Mouse (Mus musculus) lung, embryonic 14.5 days (tissue): ENCODE results near the gene Sncg. TPM values are rescaled to one million over a fixed set of nuclear protein-coding genes. Genes with fewer than 3 reads are reported as not detected.

Experiments
- ATAC-seq: fragments of 200-750 bp; cut with Nextera tagmentation; 2 replicates; pipeline ENCODE4 v1.8.0; 2017; ENCODE audit warnings: mild to moderate bottlenecking, moderate TSS enrichment, moderate library complexity; ENCODE audit not compliant: insufficient read depth
- DNase-seq: peaks from one replicate; pipeline ENCODE4 v3.0.0-alpha.2; 2015
- H3K27ac ChIP-seq: fragments of 300-500 bp; sonication (generic); 2 replicates; pipeline ENCODE4 v1.5.1; 2014; ENCODE audit warnings: low read depth, mild to moderate bottlenecking, moderate library complexity
- H3K27me3 ChIP-seq: fragments of 300-500 bp; sonication (generic); 2 replicates; pipeline ENCODE4 v1.6.1; 2014; ENCODE audit warnings: low read length, control low read depth; ENCODE audit not compliant: insufficient read depth
- H3K36me3 ChIP-seq: fragments of 300-500 bp; sonication (generic); 2 replicates; pipeline ENCODE4 v1.6.1; 2014; ENCODE audit warnings: control low read depth; ENCODE audit not compliant: insufficient read depth
- H3K4me1 ChIP-seq: fragments of 300-500 bp; sonication (generic); 2 replicates; pipeline ENCODE4 v1.6.1; 2014; ENCODE audit warnings: antibody characterized with exemption, control low read depth; ENCODE audit not compliant: insufficient read depth
- H3K4me2 ChIP-seq: fragments of 300-500 bp; sonication (generic); 2 replicates; pipeline ENCODE4 v1.6.1; 2014; ENCODE audit warnings: mild to moderate bottlenecking
- H3K4me3 ChIP-seq: fragments of 300-500 bp; sonication (generic); 2 replicates; pipeline ENCODE4 v1.5.1; 2014; ENCODE audit warnings: low read depth, low read length
- H3K9ac ChIP-seq: fragments of 300-500 bp; sonication (generic); 2 replicates; pipeline ENCODE4 v1.6.1; 2014
- H3K9me3 ChIP-seq: fragments of 300-500 bp; sonication (generic); 2 replicates; pipeline ENCODE4 v1.6.1; 2016; ENCODE audit warnings: low read depth, low read length, control low read depth
- CTCF ChIP-seq: IDR thresholded peaks from 2 replicates; pipeline ENCODE4 v1.5.1; 2016; ENCODE audit warnings: antibody characterized with exemption, low read depth
- WGBS: fragments of 180-500 bp; shearing (Covaris S2); extraction: QIAGEN DNeasy Blood & Tissue Kit; methylation state at CpG from one replicate; pipeline ENCODE4 v1.1.7; 2014; 5-methylcytosine and 5-hydroxymethylcytosine counted together
- polyA plus RNA-seq: library from polyadenylated mRNA; unstranded; fragments of >200 nt; fragmentation: Nextera tagmentation; extraction: Ambion mirVana; gene quantifications from 2 replicates; pipeline ENCODE4 v1.2.1, GENCODE M21; 2014

Sncg gene
- polyA plus RNA-seq, 1 experiment from 2014 or later, result 4.9 TPM

DNA sequence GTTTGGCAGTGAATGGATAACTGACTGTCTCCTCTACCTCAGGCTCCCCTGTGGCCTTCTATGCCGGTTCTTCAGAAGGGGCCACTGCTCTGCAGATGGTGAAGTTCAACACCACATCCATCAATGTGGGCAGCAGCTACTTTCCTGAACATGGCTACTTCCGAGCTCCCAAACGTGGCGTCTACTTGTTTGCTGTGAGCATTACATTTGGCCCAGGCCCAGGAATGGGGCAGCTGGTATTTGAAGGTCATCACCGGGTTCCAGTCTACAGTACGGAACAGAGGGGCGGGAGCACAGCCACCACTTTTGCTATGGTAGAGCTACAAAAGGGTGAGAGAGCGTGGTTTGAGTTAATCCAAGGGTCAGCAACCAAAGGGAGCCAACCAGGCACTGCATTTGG is 28.3 kb upstream of the Sncg start:
- DNase-seq, result peak; percentile 12
- H3K36me3 ChIP-seq, result peaks cover 73% of the 10 kb centered on the region; the same call in 1 of the 2 replicates
- no peak overlapping the region for H3K4me2 ChIP-seq

DNA sequence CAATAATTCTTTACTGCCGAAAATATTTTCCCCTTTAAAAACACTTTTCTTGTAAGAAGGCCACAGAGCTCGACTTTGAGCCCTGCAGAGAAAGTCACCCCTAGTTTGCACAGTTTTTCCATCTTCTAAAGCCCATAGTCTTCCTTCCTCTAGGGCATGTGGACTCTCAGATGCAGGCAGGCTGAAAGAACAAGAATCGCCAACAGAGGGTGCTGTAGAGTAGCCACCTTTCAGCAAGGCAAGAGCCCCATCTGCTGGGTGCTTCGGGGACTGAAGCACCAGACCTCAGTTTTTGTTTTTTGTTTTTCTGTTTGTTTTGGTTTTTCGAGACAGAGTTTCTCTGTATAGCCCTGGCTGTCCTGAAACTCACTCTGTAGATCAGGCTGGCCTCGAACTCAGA is 26.5 kb upstream of the Sncg start:
- H3K4me3 ChIP-seq, result no peak overlapping the region
- no peak for ATAC-seq
- H3K27me3 ChIP-seq, result no peaks in the 10 kb centered on the region
- no peak overlapping the region for H3K9ac ChIP-seq
- no peak overlapping the region for H3K27ac ChIP-seq
- H3K4me2 ChIP-seq, result no peak overlapping the region
- H3K9me3 ChIP-seq, result no peaks in the 10 kb centered on the region
- peak; percentile 87 for DNase-seq
- peak; percentile 93 for TF ChIP-seq CTCF
- H3K36me3 ChIP-seq, result peaks cover 56% of the 10 kb centered on the region; the same call in 1 of the 2 replicates
- H3K4me1 ChIP-seq, result no peaks in the 10 kb centered on the region
- WGBS, result 56% methylated on average over 6 of the region's 6 CpGs

More for the DNA sequence above, 28.3 kb upstream of the Sncg start:
- H3K4me3 ChIP-seq, result no peak overlapping the region
- 54% methylated on average over 8 of the region's 8 CpGs for WGBS
- H3K27me3 ChIP-seq, result no peaks in the 10 kb centered on the region
- no peak for ATAC-seq
- no peak overlapping the region for H3K27ac ChIP-seq
- no peaks in the 10 kb centered on the region for H3K9me3 ChIP-seq
- no peak for TF ChIP-seq CTCF
- no peaks in the 10 kb centered on the region for H3K4me1 ChIP-seq
- H3K9ac ChIP-seq, result no peak overlapping the region

DNA sequence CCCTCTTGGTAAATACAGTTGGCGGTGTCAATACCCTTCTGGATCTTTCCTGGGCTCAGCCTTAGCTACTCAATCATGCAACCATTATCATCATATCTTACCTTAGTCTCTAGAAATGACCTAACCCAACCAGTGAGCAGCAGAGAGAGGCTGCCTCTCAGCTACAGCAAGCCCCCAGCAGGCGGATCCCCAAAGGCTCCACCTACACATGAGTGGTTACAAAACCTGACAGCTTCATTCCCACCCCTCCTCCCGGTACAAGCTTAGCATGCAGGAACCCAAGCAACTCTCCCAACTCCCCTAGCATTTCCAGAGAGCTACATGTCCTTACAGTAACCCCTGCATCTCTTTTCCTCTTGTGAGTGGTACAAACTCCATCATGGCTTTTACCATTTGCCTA is 25.4 kb upstream of the Sncg start:
- Histone ChIP-seq H3K9ac (no peak overlapping the region), H3K27me3 (no peaks in the 10 kb centered on the region), H3K4me1 (no peaks in the 10 kb centered on the region), H3K27ac (no peak overlapping the region), H3K9me3 (no peaks in the 10 kb centered on the region), H3K4me3 (no peak overlapping the region), H3K4me2 (no peak overlapping the region), H3K36me3 (peaks cover 45% of the 10 kb centered on the region; the same call in 1 of the 2 replicates)
- DNase-seq, result no peak
- TF ChIP-seq CTCF, result no peak
- 94% methylated on average over 3 of the region's 3 CpGs for WGBS
- no peak for ATAC-seq

DNA sequence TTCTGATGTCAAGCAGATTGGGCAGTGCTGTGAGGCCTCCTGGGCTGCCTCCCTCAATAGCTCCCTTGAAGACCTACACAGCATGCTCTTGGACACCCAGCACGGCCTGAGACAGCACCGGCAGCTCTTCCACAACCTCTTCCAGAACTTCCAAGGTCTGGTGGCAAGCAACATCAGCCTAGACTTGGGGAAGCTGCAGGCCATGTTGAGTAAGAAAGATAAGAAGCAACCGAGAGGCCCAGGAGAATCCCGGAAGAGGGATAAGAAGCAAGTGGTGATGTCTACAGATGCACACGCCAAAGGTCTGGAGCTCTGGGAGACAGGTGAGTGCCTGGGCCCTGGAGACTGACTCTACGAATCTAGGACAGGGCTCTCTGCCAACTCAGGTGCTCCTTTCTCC is 24.7 kb upstream of the Sncg start:
- ATAC-seq (no peak), DNase-seq (no peak)
- Histone ChIP-seq H3K27ac (no peak overlapping the region), H3K36me3 (peaks cover 37% of the 10 kb centered on the region; the same call in 1 of the 2 replicates), H3K4me3 (no peak overlapping the region), H3K27me3 (no peaks in the 10 kb centered on the region), H3K4me1 (no peaks in the 10 kb centered on the region), H3K9ac (no peak overlapping the region), H3K4me2 (no peak overlapping the region), H3K9me3 (no peaks in the 10 kb centered on the region)
- no peak for TF ChIP-seq CTCF
- 95% methylated on average over 6 of the region's 6 CpGs for WGBS

DNA sequence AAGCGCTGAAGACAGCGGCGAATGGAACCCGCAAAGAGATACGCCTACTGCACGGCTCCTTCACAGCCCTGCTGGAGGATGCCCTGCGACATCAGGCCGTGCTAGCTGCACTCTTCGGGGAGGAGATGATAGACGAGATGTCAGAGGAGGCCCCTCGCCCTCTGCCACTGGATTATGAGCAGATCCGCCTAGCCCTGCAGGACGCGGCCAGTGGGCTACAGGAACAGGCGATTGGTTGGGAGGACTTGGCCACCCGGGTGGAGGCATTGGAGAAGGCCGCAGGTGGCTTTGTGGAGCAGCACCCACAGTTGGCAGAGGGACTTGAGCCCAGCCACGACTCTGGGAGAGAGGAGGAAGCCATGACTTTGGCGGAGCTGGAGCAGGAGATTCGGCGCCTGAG is 24.3 kb upstream of the Sncg start:
- 83% methylated on average over 21 of the region's 21 CpGs for WGBS
- DNase-seq (no peak), ATAC-seq (no peak)
- H3K36me3 ChIP-seq, result peaks cover 34% of the 10 kb centered on the region; the same call in 1 of the 2 replicates
- no peak overlapping the region for H3K4me2 ChIP-seq
- H3K9ac ChIP-seq, result no peak overlapping the region
- no peaks in the 10 kb centered on the region for H3K4me1 ChIP-seq
- no peak overlapping the region for H3K4me3 ChIP-seq
- no peak overlapping the region for H3K27ac ChIP-seq
- H3K27me3 ChIP-seq, result no peaks in the 10 kb centered on the region
- no peaks in the 10 kb centered on the region for H3K9me3 ChIP-seq
- TF ChIP-seq CTCF, result no peak

DNA sequence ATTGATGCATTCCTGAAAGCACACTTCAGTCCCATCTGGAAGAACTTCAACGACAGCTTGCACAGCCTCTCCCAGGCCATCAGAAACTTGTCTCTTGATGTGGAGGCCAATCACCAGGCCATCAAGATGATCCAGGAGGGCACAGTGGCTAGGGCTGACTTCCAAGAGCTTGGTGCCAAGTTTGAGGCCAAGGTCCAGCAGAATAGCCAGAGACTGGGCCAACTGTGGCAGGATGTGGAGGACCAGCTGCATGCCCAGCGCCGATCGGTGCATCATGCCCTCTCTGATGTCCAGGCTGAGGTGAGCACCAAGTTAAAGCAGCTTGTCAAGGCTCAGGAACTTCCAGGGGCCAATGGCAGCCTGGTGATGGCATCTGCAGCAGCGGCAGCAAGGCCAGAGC is 23.3 kb upstream of the Sncg start:
- Histone ChIP-seq H3K27me3 (no peaks in the 10 kb centered on the region), H3K4me3 (no peak overlapping the region), H3K9me3 (no peaks in the 10 kb centered on the region), H3K36me3 (peaks cover 27% of the 10 kb centered on the region; the same call in 1 of the 2 replicates), H3K4me1 (no peaks in the 10 kb centered on the region), H3K9ac (no peak overlapping the region), H3K4me2 (no peak overlapping the region), H3K27ac (no peak overlapping the region)
- no peak for TF ChIP-seq CTCF
- no peak for ATAC-seq
- DNase-seq, result no peak
- 94% methylated on average over 5 of the region's 5 CpGs for WGBS

DNA sequence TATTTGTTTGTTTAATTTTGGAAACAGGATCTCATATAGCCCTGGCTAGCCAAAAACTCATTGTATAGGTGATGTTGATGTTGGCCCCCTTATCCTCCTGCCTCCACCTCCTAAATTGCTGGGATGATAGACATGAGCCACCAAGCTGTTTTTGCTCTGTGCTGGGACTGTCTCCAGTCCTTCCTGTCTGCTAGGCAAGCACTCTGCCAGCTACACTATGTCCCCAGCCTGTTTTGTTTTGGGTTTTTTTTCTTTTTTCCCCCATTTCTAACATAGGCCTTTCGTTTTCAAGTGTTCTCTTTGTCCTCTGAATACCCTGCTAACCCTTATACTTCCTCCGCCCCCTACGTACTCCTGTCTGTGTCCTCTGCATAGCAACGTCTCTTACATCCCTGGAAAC is 18.7 kb upstream of the Sncg start:
- Histone ChIP-seq H3K36me3 (peaks cover 4% of the 10 kb centered on the region; the same call in 1 of the 2 replicates), H3K9me3 (no peaks in the 10 kb centered on the region), H3K27ac (no peak overlapping the region), H3K27me3 (no peaks in the 10 kb centered on the region), H3K4me3 (no peak overlapping the region), H3K4me1 (no peaks in the 10 kb centered on the region), H3K4me2 (no peak overlapping the region), H3K9ac (no peak overlapping the region)
- WGBS, result 65% methylated on average over 4 of the region's 4 CpGs
- DNase-seq, result no peak
- TF ChIP-seq CTCF, result no peak
- ATAC-seq, result no peak
